Mouse (Mus musculus) lung, postnatal 4 days (tissue): ENCODE results near the gene Slc39a13.
"Not testable (repeated sequence)": the region's sequence is repeated elsewhere in the genome, so short reads cannot be mapped to it uniquely, and the experiment has no call there.

Source experiments
- DNase-seq, 2 experiments: peaks; one replicate each; pipeline ENCODE4 v3.0.0; 2021

The Slc39a13 gene

DNA sequence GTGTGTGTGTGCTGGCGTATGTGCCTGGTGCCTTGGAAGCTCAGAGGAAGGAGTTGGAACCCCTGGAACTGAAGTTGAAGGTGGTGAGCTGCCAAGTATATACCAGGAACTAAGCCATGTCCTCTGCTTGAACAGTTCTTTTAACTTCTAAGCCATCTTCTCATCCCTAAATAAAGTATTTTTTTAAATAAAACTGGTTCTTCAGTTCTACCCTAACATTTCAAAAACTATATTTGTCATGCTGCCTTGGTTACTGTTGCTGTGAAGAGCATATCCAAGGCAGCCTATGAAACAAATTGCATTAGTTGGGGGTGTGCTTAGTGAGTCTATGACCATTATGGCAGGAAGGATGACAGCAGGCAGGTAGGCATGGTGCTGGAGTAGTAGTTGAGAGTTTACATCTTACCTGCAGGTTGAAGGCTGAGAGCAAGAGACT is 45.1 kb downstream of the Slc39a13 start:
- no peak for DNase-seq

DNA sequence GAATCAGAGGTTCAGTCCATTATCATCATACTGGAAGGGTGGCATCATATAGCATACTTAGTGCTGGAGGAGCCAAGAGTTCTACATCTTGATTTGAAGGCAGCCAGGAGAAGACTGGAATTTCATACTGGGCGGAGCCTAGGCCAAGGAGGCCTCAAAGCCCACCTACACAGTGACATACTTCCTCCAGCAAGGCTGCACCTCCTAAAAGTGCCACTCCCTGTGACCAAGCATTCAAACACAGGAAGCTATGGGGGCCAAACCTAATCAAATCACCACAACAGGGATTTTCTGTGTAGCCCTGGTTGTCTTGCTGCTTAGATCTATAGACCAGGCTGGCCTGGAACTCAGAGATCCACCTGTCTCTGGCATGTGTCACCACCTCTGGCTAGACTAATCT is 46.3 kb downstream of the Slc39a13 start:
- DNase-seq: no peak

DNA sequence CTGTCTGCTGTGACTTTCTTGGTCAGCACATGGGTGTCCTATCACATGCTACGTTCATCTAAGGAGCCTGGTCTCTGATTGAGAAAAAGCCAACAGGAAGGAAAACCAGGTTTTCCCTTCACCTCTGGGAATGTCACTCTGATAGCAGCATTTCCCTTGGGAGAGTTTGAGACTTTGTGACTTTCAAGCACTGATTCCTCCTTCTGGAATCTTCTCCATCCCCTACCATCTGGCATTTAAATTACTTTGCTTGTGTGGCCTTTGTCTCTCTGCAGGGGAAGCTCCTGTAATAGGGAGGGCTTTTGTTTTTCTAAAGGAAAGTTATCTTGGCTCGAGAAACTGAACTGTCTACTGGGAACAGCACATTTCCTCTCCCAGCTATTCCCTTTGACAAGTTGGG is 47.1 kb downstream of the Slc39a13 start:
- DNase-seq: no peak

DNA sequence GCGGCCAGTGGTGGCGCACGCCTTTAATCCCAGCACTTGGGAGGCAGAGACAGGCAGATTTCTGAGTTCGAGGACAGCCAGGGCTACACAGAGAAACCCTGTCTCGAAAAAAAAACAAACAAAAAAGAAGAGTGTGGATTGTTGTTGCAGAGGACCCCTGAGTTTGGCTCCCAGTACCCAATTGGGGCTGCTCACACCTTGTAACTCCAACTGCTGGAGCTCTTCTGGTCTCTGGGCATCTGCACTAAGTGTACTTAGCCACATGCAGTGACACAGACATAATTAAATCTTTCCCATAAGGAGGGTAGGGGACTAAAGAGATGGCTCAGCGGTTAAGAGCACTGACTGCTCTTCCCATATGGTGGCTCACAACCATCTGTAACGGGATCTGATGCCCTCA is 48.0 kb downstream of the Slc39a13 start:
- not testable (repeated sequence) for DNase-seq

DNA sequence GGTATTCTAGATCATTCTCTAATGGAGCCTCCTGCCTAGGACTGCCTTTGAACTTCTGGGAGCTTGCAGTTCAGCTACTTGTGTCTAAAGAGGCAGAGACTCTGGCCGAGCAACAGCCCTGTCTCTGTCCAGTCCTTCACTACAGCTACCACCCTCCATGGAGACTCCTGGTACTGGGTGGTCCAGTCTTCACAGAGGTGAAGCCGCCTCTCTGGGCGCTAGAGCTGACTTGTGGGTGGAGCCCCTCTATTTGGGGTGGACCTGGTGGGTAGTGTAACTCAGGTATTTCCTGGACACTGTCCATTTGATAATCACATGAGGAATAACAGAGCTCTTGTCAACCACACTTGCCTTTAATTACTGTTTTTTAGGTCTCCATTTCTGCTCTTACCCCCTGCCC is 50.3 kb downstream of the Slc39a13 start:
- DNase-seq: no peak

DNA sequence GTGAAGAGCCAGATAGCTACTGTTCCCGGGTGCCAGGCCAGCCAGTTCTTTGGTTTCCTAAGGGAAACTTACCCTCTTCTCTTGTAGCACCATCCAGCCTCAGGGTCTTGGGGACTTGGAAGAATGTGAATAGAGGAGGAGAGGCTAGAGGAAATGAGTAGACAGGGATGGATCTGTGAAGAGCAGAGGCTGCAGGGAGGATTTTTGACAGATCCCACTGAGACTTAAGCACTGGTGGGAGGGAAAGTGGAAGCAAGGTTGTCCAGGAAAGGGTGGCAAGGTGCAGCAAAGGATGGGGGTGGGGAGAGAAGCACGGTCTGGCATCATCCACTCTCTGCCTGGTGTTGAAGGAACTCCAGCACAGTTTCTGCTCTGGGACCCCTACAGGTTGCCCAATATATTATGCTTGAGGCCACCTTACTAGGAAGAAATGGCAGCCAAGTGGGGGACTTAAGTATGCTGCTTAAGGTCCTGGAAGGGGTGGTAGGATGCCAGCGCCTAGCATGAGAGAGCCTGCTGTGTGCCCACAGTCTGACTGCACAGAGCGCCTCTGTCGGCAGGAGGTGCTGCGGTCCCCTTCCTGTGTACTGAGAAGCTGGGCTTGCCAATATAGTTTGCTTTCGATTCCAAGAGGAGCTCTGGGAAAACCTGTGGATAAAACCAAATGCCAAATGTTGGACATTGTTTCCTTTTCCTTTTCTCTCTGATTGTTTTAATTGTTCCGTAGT is 52.0 kb downstream of the Slc39a13 start:
- DNase-seq: no peak

DNA sequence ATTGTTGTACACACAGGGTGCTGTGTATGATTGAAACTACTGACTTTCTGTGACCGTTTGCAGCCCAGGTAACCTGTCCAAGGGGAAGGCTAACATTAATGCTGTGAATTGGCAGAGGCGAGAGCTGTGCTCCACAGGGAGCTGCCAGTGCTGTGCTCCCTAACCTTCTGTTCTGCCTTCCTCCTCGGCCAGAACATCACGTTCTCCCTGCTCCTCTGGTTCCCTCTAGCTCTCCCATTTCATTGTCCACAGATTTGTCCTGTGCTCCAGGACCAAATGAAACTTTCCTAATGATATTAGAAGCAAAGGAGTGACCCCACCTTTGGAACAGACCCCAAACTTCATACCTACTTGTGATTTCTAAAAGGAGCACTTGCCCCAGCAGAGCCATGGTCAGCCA is 54.8 kb downstream of the Slc39a13 start:
- no peak for DNase-seq

DNA sequence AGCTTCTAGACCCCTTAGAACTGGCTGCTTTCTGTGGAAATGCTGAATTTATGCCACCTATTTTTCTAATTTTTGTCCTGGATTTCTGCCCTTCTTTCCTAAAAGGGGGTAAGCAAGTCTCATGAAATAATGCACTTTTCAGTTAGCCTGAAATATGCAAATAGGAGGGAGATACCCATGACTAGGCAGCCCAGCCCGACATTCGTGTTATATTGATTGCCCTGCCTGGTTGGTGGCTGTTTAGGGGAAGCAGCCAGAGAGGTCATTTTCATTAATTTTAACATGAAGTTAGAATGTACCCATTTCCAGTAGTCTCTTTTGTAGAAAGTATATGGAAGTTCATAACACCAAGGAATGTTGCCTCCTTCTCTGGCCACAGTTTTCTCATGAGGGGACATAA is 56.3 kb downstream of the Slc39a13 start:
- no peak for DNase-seq
